Mouse (Mus musculus) cerebellum, adult 9-10 months (tissue): ENCODE measurements around the gene Rptn.
"Not testable (repeated sequence)": the region's sequence is repeated elsewhere in the genome, so short reads cannot be mapped to it uniquely, and the experiment has no call there.

ENCODE experiments used
- DNase-seq: peaks from one replicate; pipeline ENCODE4 v3.0.0; 2022

The Rptn gene

GRCm38 (mm10) chr3:93393366-93393765, at the start of gene Rptn:
TSS of gene Rptn (plus strand) at chr3:93393699.
- DNase-seq, result no peak

- no peak for DNase-seq
Measured at GRCm38 (mm10) chr3:93346896-93347295, 46.6 kb upstream of the Rptn start.

GRCm38 (mm10) chr3:93360045-93360444, 33.5 kb upstream of the Rptn start:
- no peak for DNase-seq

- DNase-seq, result peak; percentile 24
Measured at GRCm38 (mm10) chr3:93361933-93362574, 31.4 kb upstream of the Rptn start.

- no peak for DNase-seq
Measured at GRCm38 (mm10) chr3:93366966-93367575, 26.4 kb upstream of the Rptn start.

- no peak for DNase-seq
Measured at GRCm38 (mm10) chr3:93368171-93368570, 25.3 kb upstream of the Rptn start.

GRCm38 (mm10) chr3:93373416-93373815, 20.1 kb upstream of the Rptn start:
- no peak for DNase-seq

GRCm38 (mm10) chr3:93375196-93375595, 18.3 kb upstream of the Rptn start:
- DNase-seq, result no peak

GRCm38 (mm10) chr3:93375601-93376000, 17.9 kb upstream of the Rptn start:
- DNase-seq, result no peak

- no peak for DNase-seq
Measured at GRCm38 (mm10) chr3:93378146-93378545, 15.4 kb upstream of the Rptn start.

GRCm38 (mm10) chr3:93403936-93404335, 10.4 kb downstream of the Rptn start:
- DNase-seq, result no peak

GRCm38 (mm10) chr3:93406992-93407391, 13.5 kb downstream of the Rptn start:
- DNase-seq, result no peak

GRCm38 (mm10) chr3:93411905-93412304, 18.4 kb downstream of the Rptn start:
- DNase-seq, result no peak

GRCm38 (mm10) chr3:93431673-93432072, 38.2 kb downstream of the Rptn start:
- DNase-seq, result no peak

GRCm38 (mm10) chr3:93442030-93442429, 48.5 kb downstream of the Rptn start, which contains the start of gene Tchh:
TSS of gene Tchh (plus strand) at chr3:93442330.
- no peak for DNase-seq

GRCm38 (mm10) chr3:93443501-93444101, 50.1 kb downstream of the Rptn start:
- no peak for DNase-seq

- DNase-seq, result no peak
Measured at GRCm38 (mm10) chr3:93444343-93445164, 51.1 kb downstream of the Rptn start.

- DNase-seq, result no peak
Measured at GRCm38 (mm10) chr3:93445165-93445705, 51.7 kb downstream of the Rptn start.

GRCm38 (mm10) chr3:93446128-93446755, 52.7 kb downstream of the Rptn start:
- no peak for DNase-seq

GRCm38 (mm10) chr3:93446756-93447137, 53.2 kb downstream of the Rptn start:
- DNase-seq, result not testable (repeated sequence)

GRCm38 (mm10) chr3:93447138-93447841, 53.8 kb downstream of the Rptn start:
- peak; percentile 26 for DNase-seq
